ENCODE assay signal across 7 mouse cellular contexts in genomic region chr13:69530951-69531350, GRCm38 (mm10). TPM values are rescaled to one million over a fixed set of nuclear protein-coding genes. Genes with fewer than 3 reads are reported as not detected.
DNase-seq lines count a peak whose midpoint lies in the region; ATAC-seq and TF ChIP-seq lines count a peak whose summit lies in the region.

No protein-coding gene starts in this region.

- H3K4me2 ChIP-seq in forebrain, postnatal 0 days (ENCODE audit: low read depth) = peak overlapping the region; percentile 80
- H3K4me2 ChIP-seq in limb, embryonic 14.5 days (replicated peaks; ENCODE audit: low read depth, low read length, severe bottlenecking) = peak overlapping the region; percentile 66

- H3K9me3 ChIP-seq in forebrain, postnatal 0 days (ENCODE audit: low read length) = no peaks in the 10 kb centered on the region
- H3K9me3 ChIP-seq in limb, embryonic 14.5 days (ENCODE audit: control insufficient read depth, low read length) = no peaks in the 10 kb centered on the region

- peak overlapping the region; percentile 31; the same call in 1 of the 2 replicates for H3K9ac ChIP-seq in forebrain, postnatal 0 days
- H3K9ac ChIP-seq in limb, embryonic 14.5 days (ENCODE audit: low read depth, low read length, severe bottlenecking) = peak overlapping the region; percentile 31; the same call in 1 of the 2 replicates

- TF ChIP-seq POLR2A in limb, embryonic 14.5 days (IDR thresholded peaks at IDR 0.05; ENCODE audit: borderline replicate concordance, extremely low read depth, insufficient read depth, insufficient read length) = no peak
- TF ChIP-seq POLR2A in olfactory bulb, adult 2 months (IDR thresholded peaks at IDR 0.05; ENCODE audit: insufficient read depth, low read depth, low read length) = no peak

- no peak for DNase-seq in left cerebral cortex, adult 2 months (ENCODE audit: extremely low spot score in 1 of 2, low spot score in 2 of 2)
- DNase-seq in left cerebral cortex, postnatal 14 days (ENCODE audit: low spot score in 2 of 2) = no peak
- no peak for DNase-seq in forebrain, postnatal 0 days
- DNase-seq in limb, embryonic 14.5 days (ENCODE audit: low spot score) = no peak
- DNase-seq in layer of hippocampus, adult 11-12 months (ENCODE audit: low spot score) = no peak

- peaks cover 24% of the 10 kb centered on the region for H3K4me1 ChIP-seq in forebrain, postnatal 0 days (ENCODE audit: insufficient read depth)
- H3K4me1 ChIP-seq in limb, embryonic 14.5 days (ENCODE audit: control insufficient read depth, insufficient read depth, low read length) = peaks cover 39% of the 10 kb centered on the region
- peaks cover 45% of the 10 kb centered on the region for H3K4me1 ChIP-seq in olfactory bulb, adult 2 months (ENCODE audit: control insufficient read depth, insufficient read depth, low read length)

- intact Hi-C loops in left cerebral cortex, adult 2 months (cut with DNase I) = no loop called here
- intact Hi-C loops in left cerebral cortex, postnatal 14 days (cut with DNase I) = no loop called here

- no peak overlapping the region for H3K27ac ChIP-seq in left cerebral cortex, adult 2 months
- no peak overlapping the region for H3K27ac ChIP-seq in forebrain, postnatal 0 days (ENCODE audit: low read depth, low read length)
- H3K27ac ChIP-seq in limb, embryonic 14.5 days (replicated peaks; ENCODE audit: low read depth, low read length) = no peak overlapping the region
- H3K27ac ChIP-seq in olfactory bulb, adult 2 months (ENCODE audit: insufficient read depth, low read depth, low read length) = no peak overlapping the region

- H3K27me3 ChIP-seq in forebrain, postnatal 0 days (ENCODE audit: insufficient read depth, low read length) = no peaks in the 10 kb centered on the region
- no peaks in the 10 kb centered on the region for H3K27me3 ChIP-seq in limb, embryonic 14.5 days (ENCODE audit: control insufficient read depth, insufficient read depth, low read length)

- WGBS in forebrain, postnatal 0 days = 74% methylated on average over 6 of the region's 6 CpGs
- WGBS in limb, embryonic 14.5 days = 88% methylated on average over 6 of the region's 6 CpGs
- 69% methylated on average over 6 of the region's 6 CpGs for WGBS in olfactory bulb, adult 2 months

- H3K36me3 ChIP-seq in forebrain, postnatal 0 days (ENCODE audit: insufficient read depth) = no peaks in the 10 kb centered on the region
- H3K36me3 ChIP-seq in limb, embryonic 14.5 days (ENCODE audit: control insufficient read depth, insufficient read depth, low read length) = peaks cover 10% of the 10 kb centered on the region

- no peak for ATAC-seq in forebrain, postnatal 0 days
- no peak for ATAC-seq in limb, embryonic 14.5 days (ENCODE audit: low FRiP score, low read depth)
- no peak for ATAC-seq in CD4-positive, CD25-positive, alpha-beta regulatory T cell, adult 4 months

- peak overlapping the region; percentile 88 for H3K4me3 ChIP-seq in left cerebral cortex, adult 2 months
- H3K4me3 ChIP-seq in forebrain, postnatal 0 days (ENCODE audit: low read depth, low read length) = peak overlapping the region; percentile 83; the same call in 1 of the 2 replicates
- peak overlapping the region; percentile 89; the same call in 1 of the 2 replicates for H3K4me3 ChIP-seq in limb, embryonic 14.5 days (replicated peaks; ENCODE audit: low read length)
- peak overlapping the region; percentile 31 for H3K4me3 ChIP-seq in olfactory bulb, adult 2 months (ENCODE audit: insufficient read depth, low read depth, low read length)

- no peak for TF ChIP-seq CTCF in left cerebral cortex, adult 2 months (IDR thresholded peaks at IDR 0.05)
- no peak for TF ChIP-seq CTCF in forebrain, postnatal 0 days (IDR thresholded peaks at IDR 0.05; ENCODE audit: low read depth)
- TF ChIP-seq CTCF in olfactory bulb, adult 2 months (IDR thresholded peaks at IDR 0.05; ENCODE audit: insufficient read depth, low read depth, low read length) = no peak

RNA-seq across cellular contexts. Expression of gene Nsun2, which starts 2.6 kb away (rescaled TPM):
- total RNA-seq in left cerebral cortex, adult 2 months (2021) = 10 to 100 TPM; 83.2 to 93.0 TPM
- 10 to 100 TPM; 64.2 to 68.9 TPM for total RNA-seq in left cerebral cortex, postnatal 14 days (2021)
- total RNA-seq in forebrain, postnatal 0 days (2014; rRNA removed) = 64.2 and 64.3 TPM in 2 replicates
- 64.6 and 74.4 TPM in 2 replicates for polyA plus RNA-seq in forebrain, postnatal 0 days (2015; fragmentation: Nextera tagmentation; extraction: Ambion mirVana)
- polyA plus RNA-seq in limb, embryonic 14.5 days (2012; rRNA removed) = 102 and 106 TPM in 2 replicates
- 130 and 134 TPM in 2 replicates for polyA plus RNA-seq in limb, embryonic 14.5 days (2014; fragmentation: Nextera tagmentation; extraction: Ambion mirVana)
- not detected in 2 replicates for polyA plus RNA-seq in olfactory bulb, adult 2 months (2012; ENCODE audit: insufficient read depth, insufficient read length, low replicate concordance, missing spikeins)
- polyA plus RNA-seq in CD4-positive, CD25-positive, alpha-beta regulatory T cell, adult 4 months (2017; shearing (Covaris generic)) = 10 to 100 TPM; 26.3 to 30.7 TPM

RNA-seq across cellular contexts. Expression of gene Tent4a, which starts 3.5 kb away (rescaled TPM):
- 10 to 100 TPM; 46.5 to 48.2 TPM for total RNA-seq in left cerebral cortex, adult 2 months (2021)
- 10 to 100 TPM; 36.8 to 37.4 TPM for total RNA-seq in left cerebral cortex, postnatal 14 days (2021)
- total RNA-seq in forebrain, postnatal 0 days (2014; rRNA removed) = 21.7 and 29.3 TPM in 2 replicates
- 4.5 and 4.9 TPM in 2 replicates for polyA plus RNA-seq in forebrain, postnatal 0 days (2015; fragmentation: Nextera tagmentation; extraction: Ambion mirVana)
- polyA plus RNA-seq in limb, embryonic 14.5 days (2012; rRNA removed) = 25.7 and 29.0 TPM in 2 replicates
- 8.7 and 9.9 TPM in 2 replicates for polyA plus RNA-seq in limb, embryonic 14.5 days (2014; fragmentation: Nextera tagmentation; extraction: Ambion mirVana)
- polyA plus RNA-seq in olfactory bulb, adult 2 months (2012; ENCODE audit: insufficient read depth, insufficient read length, low replicate concordance, missing spikeins) = not detected in 2 replicates
- 1 to 10 TPM; 4.4 to 5.6 TPM for polyA plus RNA-seq in CD4-positive, CD25-positive, alpha-beta regulatory T cell, adult 4 months (2017; shearing (Covaris generic))

Comparison
In these comparisons a context has a peak if more than half of its experiments do, and no peak if none do; other contexts are left out.
1. H3K4me3 ChIP-seq: peak in every context shown above with its lines; median percentile 89 in limb, embryonic 14.5 days; 88 in left cerebral cortex, adult 2 months; 83 in forebrain, postnatal 0 days; 31 in olfactory bulb, adult 2 months.